Mouse (Mus musculus): ENCODE data around the gene Gfap. TPM values are rescaled to one million over a fixed set of nuclear protein-coding genes. Genes with fewer than 3 reads are reported as not detected.

Gene Gfap
- 1.0 TPM in 2 replicates for polyA plus RNA-seq (2012; rRNA removed)

GRCm38 (mm10) chr11:102900763-102901162, at the start of gene Gfap:
Gene Gfap (minus strand): TSS chr11:102900912.

GRCm38 (mm10) chr11:102946265-102946991, 45.7 kb upstream of the Gfap start, which contains the start of gene C1ql1:
Gene C1ql1 (minus strand): TSS chr11:102946688.

GRCm38 (mm10) chr11:102924557-102925350, 24.0 kb upstream of the Gfap start, which contains the start of gene Kif18b:
Gene Kif18b (minus strand): TSS chr11:102925124.

GRCm38 (mm10) chr11:102884616-102885219, 16.0 kb downstream of the Gfap start, which contains the start of gene Fam187a:
Gene Fam187a (plus strand): TSS chr11:102885169.

GRCm38 (mm10) chr11:102880585-102881313, 20.0 kb downstream of the Gfap start, which contains the start of the genes Eftud2 and Ccdc103:
Gene Eftud2 (minus strand): TSS chr11:102880985.
Gene Ccdc103 (plus strand): TSS chr11:102881204.

Other genes with a start within 250 kb of the Gfap start
- not detected in 2 replicates for gene Meioc, start 237.2 kb downstream of the Gfap start, polyA plus RNA-seq (2012; rRNA removed)
- gene Ccdc43, start 203.1 kb downstream of the Gfap start, polyA plus RNA-seq (2012; rRNA removed), result 4.3 and 5.3 TPM in 2 replicates
- 6.2 and 6.4 TPM in 2 replicates for gene Adam11, start 139.5 kb downstream of the Gfap start, polyA plus RNA-seq (2012; rRNA removed)
- 7.1 and 9.9 TPM in 2 replicates for gene Gjc1, start 81.2 kb downstream of the Gfap start, polyA plus RNA-seq (2012; rRNA removed)
- 4.3 and 4.6 TPM in 2 replicates for gene Higd1b, start 65.1 kb downstream of the Gfap start, polyA plus RNA-seq (2012; rRNA removed)
- 125 and 137 TPM in 2 replicates for gene Eftud2, start 19.9 kb downstream of the Gfap start, polyA plus RNA-seq (2012; rRNA removed)
- gene Ccdc103, start 19.7 kb downstream of the Gfap start, polyA plus RNA-seq (2012; rRNA removed), result 1.8 and 2.0 TPM in 2 replicates
- gene Fam187a, start 15.7 kb downstream of the Gfap start, polyA plus RNA-seq (2012; rRNA removed), result 0.08 TPM in 1 of 2 replicates, not detected in the other
- gene Kif18b, start 24.2 kb upstream of the Gfap start, polyA plus RNA-seq (2012; rRNA removed), result 6.7 and 10.4 TPM in 2 replicates
- gene C1ql1, start 45.8 kb upstream of the Gfap start, polyA plus RNA-seq (2012; rRNA removed), result 1.3 and 2.5 TPM in 2 replicates
- 33.9 and 43.4 TPM in 2 replicates for gene Nmt1, start 127.3 kb upstream of the Gfap start, polyA plus RNA-seq (2012; rRNA removed)
- 163 and 210 TPM in 2 replicates for gene Dcakd, start 127.4 kb upstream of the Gfap start, polyA plus RNA-seq (2012; rRNA removed)
- gene Plcd3, start 200.7 kb upstream of the Gfap start, polyA plus RNA-seq (2012; rRNA removed), result 21.9 and 23.8 TPM in 2 replicates
- gene Acbd4, start 200.8 kb upstream of the Gfap start, polyA plus RNA-seq (2012; rRNA removed), result 31.2 and 32.4 TPM in 2 replicates
- gene Hexim1, start 215.3 kb upstream of the Gfap start, polyA plus RNA-seq (2012; rRNA removed), result 18.9 and 19.4 TPM in 2 replicates
- 7.4 and 9.3 TPM in 2 replicates for gene Hexim2, start 231.5 kb upstream of the Gfap start, polyA plus RNA-seq (2012; rRNA removed)